Mouse (Mus musculus) intestine, embryonic 14.5 days (tissue): ENCODE results near the gene Msi2. TPM values are rescaled to one million over a fixed set of nuclear protein-coding genes. Genes with fewer than 3 reads are reported as not detected.
A peak's percentile ranks its signal among the peaks of the same experiment; 100 is the strongest.

Experiments
- ATAC-seq: fragments of 200-750 bp; cut with Nextera tagmentation; replicated peaks from 2 replicates; pipeline ENCODE4 v1.8.0; 2017; ENCODE audit warnings: low read depth, moderate number of reproducible peaks, moderate TSS enrichment, moderate library complexity; ENCODE audit not compliant: low FRiP score, low TSS enrichment
- DNase-seq: peaks from one replicate; pipeline ENCODE4 v3.0.0-alpha.2; 2018; ENCODE audit warnings: low spot score
- H3K27ac ChIP-seq: fragments of 300-500 bp; sonication (generic); 2 replicates; pipeline ENCODE4 v1.5.1; 2014; ENCODE audit warnings: low read depth, mild to moderate bottlenecking, control low read depth
- H3K27me3 ChIP-seq: fragments of 300-500 bp; sonication (generic); replicated peaks from 2 replicates; pipeline ENCODE4 v1.6.1; 2014; ENCODE audit warnings: low read length, control low read depth; ENCODE audit not compliant: control insufficient read depth, insufficient read depth
- H3K36me3 ChIP-seq: fragments of 300-500 bp; sonication (generic); 2 replicates; pipeline ENCODE4 v1.6.1; 2014; ENCODE audit warnings: low read length, control low read depth; ENCODE audit not compliant: control insufficient read depth, insufficient read depth
- H3K4me1 ChIP-seq: fragments of 300-500 bp; sonication (generic); replicated peaks from 2 replicates; pipeline ENCODE4 v1.6.1; 2014; ENCODE audit warnings: low read length, control low read depth, mixed read lengths; ENCODE audit not compliant: control insufficient read depth, insufficient read depth
- H3K4me2 ChIP-seq: fragments of 300-500 bp; sonication (generic); 2 replicates; pipeline ENCODE4 v1.6.1; 2014; ENCODE audit warnings: low read length
- H3K4me3 ChIP-seq: fragments of 300-500 bp; sonication (generic); 2 replicates; pipeline ENCODE4 v1.5.1; 2014; ENCODE audit warnings: low read depth, low read length, control low read depth, mixed read lengths
- H3K9ac ChIP-seq: fragments of 300-500 bp; sonication (generic); 2 replicates; pipeline ENCODE4 v1.6.1; 2014; ENCODE audit warnings: mild to moderate bottlenecking, low read length
- H3K9me3 ChIP-seq: fragments of 300-500 bp; sonication (generic); 2 replicates; pipeline ENCODE4 v1.6.1; 2016; ENCODE audit warnings: low read length, control low read depth; ENCODE audit not compliant: control insufficient read depth
- WGBS: fragments of 180-500 bp; shearing (Covaris S2); extraction: QIAGEN DNeasy Blood & Tissue Kit; methylation state at CpG from one replicate; pipeline ENCODE4 v1.1.7; 2014; 5-methylcytosine and 5-hydroxymethylcytosine counted together
- polyA plus RNA-seq: library from polyadenylated mRNA; unstranded; fragments of >200 nt; fragmentation: Nextera tagmentation; extraction: Ambion mirVana; gene quantifications from 2 replicates; pipeline ENCODE4 v1.2.1, GENCODE M21; 2014

Gene Msi2
- polyA plus RNA-seq, 1 experiment from 2014 or later, result 13.6 TPM

- peaks cover 5% of the 10 kb centered on the region; the same call in 1 of the 2 replicates for H3K36me3 ChIP-seq
- no peak for ATAC-seq
- DNase-seq, result no peak
- no peaks in the 10 kb centered on the region for H3K9me3 ChIP-seq
- no peak overlapping the region for H3K9ac ChIP-seq
- no peak overlapping the region for H3K4me2 ChIP-seq
- H3K4me3 ChIP-seq, result no peak overlapping the region
- WGBS, result 71% methylated on average over 3 of the region's 3 CpGs
- no peak overlapping the region for H3K27ac ChIP-seq
- peaks cover 37% of the 10 kb centered on the region for H3K4me1 ChIP-seq
- no peaks in the 10 kb centered on the region for H3K27me3 ChIP-seq
Measured at GRCm38 (mm10) chr11:88406408-88406915, 311.9 kb downstream of the Msi2 start.

- Histone ChIP-seq H3K36me3 (peaks cover 5% of the 10 kb centered on the region; the same call in 1 of the 2 replicates), H3K27me3 (no peaks in the 10 kb centered on the region), H3K4me1 (peaks cover 45% of the 10 kb centered on the region), H3K27ac (peak overlapping the region; percentile 86), H3K9me3 (no peaks in the 10 kb centered on the region), H3K9ac (no peak overlapping the region), H3K4me3 (no peak overlapping the region), H3K4me2 (peak overlapping the region; percentile 33)
- no peak for DNase-seq
- ATAC-seq, result no peak; the same call in 1 of the 2 replicates
- WGBS, result 19% methylated on average over 17 of the region's 17 CpGs
Measured at GRCm38 (mm10) chr11:88404816-88405613, 313.3 kb downstream of the Msi2 start.

- Histone ChIP-seq H3K4me2 (peak overlapping the region; percentile 33), H3K27ac (peak overlapping the region; percentile 86), H3K9ac (no peak overlapping the region), H3K27me3 (no peaks in the 10 kb centered on the region), H3K9me3 (no peaks in the 10 kb centered on the region), H3K4me3 (no peak overlapping the region), H3K4me1 (peaks cover 50% of the 10 kb centered on the region), H3K36me3 (peaks cover 5% of the 10 kb centered on the region; the same call in 1 of the 2 replicates)
- ATAC-seq, result peak; percentile 68
- DNase-seq, result peak; percentile 73
- WGBS, result 46% methylated on average over 5 of the region's 5 CpGs
Measured at GRCm38 (mm10) chr11:88404247-88404677, 314.1 kb downstream of the Msi2 start.

DNA sequence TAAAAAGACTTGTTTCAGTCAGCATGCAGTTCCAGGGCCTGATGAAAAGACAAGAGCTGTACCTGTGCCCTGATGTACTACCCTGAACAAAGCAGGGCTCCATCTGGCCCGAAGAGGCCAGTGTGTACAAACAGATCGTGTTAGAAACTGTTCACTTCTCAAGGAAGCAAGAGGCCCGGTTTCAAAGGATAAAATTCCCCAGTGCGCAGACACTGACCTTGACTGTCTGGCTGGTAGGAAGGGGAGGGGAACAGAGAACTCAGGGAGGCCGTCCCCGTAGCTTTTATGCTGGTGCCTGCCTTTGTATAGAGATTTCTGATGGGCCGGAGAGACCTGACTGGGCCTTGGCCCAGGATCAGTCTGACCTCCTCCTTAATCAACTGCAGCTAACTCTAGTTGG lies 316.0 kb downstream of the Msi2 start:
- Histone ChIP-seq H3K9me3 (no peaks in the 10 kb centered on the region), H3K27ac (peak overlapping the region; percentile 57), H3K4me1 (peaks cover 55% of the 10 kb centered on the region), H3K4me3 (no peak overlapping the region), H3K9ac (no peak overlapping the region), H3K36me3 (no peaks in the 10 kb centered on the region), H3K4me2 (no peak overlapping the region), H3K27me3 (no peaks in the 10 kb centered on the region)
- DNase-seq (no peak), ATAC-seq (no peak)
- 28% methylated on average over 7 of the region's 7 CpGs for WGBS

- ATAC-seq, result no peak
- H3K27me3 ChIP-seq, result no peaks in the 10 kb centered on the region
- no peak for DNase-seq
- no peak overlapping the region for H3K27ac ChIP-seq
- no peak overlapping the region for H3K4me2 ChIP-seq
- H3K36me3 ChIP-seq, result no peaks in the 10 kb centered on the region
- H3K9me3 ChIP-seq, result no peaks in the 10 kb centered on the region
- peaks cover 55% of the 10 kb centered on the region for H3K4me1 ChIP-seq
- 85% methylated on average over 6 of the region's 6 CpGs for WGBS
- H3K9ac ChIP-seq, result no peak overlapping the region
- no peak overlapping the region for H3K4me3 ChIP-seq
Measured at GRCm38 (mm10) chr11:88401333-88401732, 317.0 kb downstream of the Msi2 start.

DNA sequence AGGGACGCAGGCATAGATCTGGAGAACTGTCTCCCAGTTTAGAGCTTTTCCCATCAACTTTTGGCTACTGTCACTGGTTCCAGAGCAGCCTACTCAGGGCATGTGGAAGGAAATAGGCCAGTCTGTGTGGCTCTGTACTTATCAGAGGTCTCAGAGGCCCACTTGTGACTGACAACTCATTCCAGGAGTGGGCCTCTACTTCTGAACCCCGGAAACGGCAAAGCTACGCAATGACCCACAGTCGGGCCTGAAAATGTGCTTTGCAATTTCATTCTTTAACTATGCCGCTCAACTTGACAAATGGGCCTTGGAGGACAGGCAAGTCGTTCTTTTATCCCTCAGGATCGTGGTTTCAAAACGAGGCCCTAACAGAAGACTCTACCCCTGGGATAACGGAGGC lies 317.4 kb downstream of the Msi2 start:
- Histone ChIP-seq H3K4me1 (peaks cover 55% of the 10 kb centered on the region), H3K27ac (no peak overlapping the region), H3K4me2 (no peak overlapping the region), H3K27me3 (no peaks in the 10 kb centered on the region), H3K9ac (no peak overlapping the region), H3K36me3 (no peaks in the 10 kb centered on the region), H3K4me3 (no peak overlapping the region), H3K9me3 (no peaks in the 10 kb centered on the region)
- DNase-seq, result no peak
- 85% methylated on average over 10 of the region's 10 CpGs for WGBS
- ATAC-seq, result no peak

DNA sequence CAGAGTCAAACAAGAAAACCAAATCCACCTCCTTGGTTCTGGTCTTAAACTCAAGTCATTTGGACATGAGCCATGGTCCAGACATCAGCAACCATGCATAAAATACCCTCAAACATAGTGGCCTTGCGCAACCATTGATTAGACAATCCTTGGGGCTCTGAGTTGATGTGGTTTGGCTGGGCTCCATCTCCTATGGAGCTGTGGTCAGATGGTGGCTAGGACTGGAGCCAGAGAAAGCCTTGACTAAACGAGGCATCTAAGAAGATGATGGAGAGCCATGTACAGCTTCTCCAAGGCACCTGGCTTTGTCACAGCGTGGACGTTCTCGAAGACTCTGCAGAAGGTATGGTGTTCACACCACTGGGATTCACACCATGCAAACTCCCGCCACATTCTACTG lies 318.1 kb downstream of the Msi2 start:
- H3K4me2 ChIP-seq, result no peak overlapping the region
- no peaks in the 10 kb centered on the region for H3K36me3 ChIP-seq
- no peaks in the 10 kb centered on the region for H3K9me3 ChIP-seq
- no peak overlapping the region for H3K27ac ChIP-seq
- 89% methylated on average over 6 of the region's 6 CpGs for WGBS
- no peak overlapping the region for H3K4me3 ChIP-seq
- no peak for ATAC-seq
- peaks cover 55% of the 10 kb centered on the region for H3K4me1 ChIP-seq
- no peak for DNase-seq
- H3K9ac ChIP-seq, result no peak overlapping the region
- H3K27me3 ChIP-seq, result no peaks in the 10 kb centered on the region

GRCm38 (mm10) chr11:88399431-88399830 lies 318.9 kb downstream of the Msi2 start:
- Histone ChIP-seq H3K9ac (no peak overlapping the region), H3K36me3 (no peaks in the 10 kb centered on the region), H3K9me3 (no peaks in the 10 kb centered on the region), H3K27me3 (no peaks in the 10 kb centered on the region), H3K4me3 (no peak overlapping the region), H3K4me1 (peaks cover 54% of the 10 kb centered on the region), H3K27ac (0 out of 2 replicates have a peak overlapping the region, but pooled peaks have one; percentile 11), H3K4me2 (no peak overlapping the region)
- DNase-seq (no peak), ATAC-seq (no peak)
- 49% methylated on average over 5 of the region's 5 CpGs for WGBS
